Mouse (Mus musculus): Measurements from ENCODE around the gene Trim12a. TPM values are rescaled to one million over a fixed set of nuclear protein-coding genes. Genes with fewer than 3 reads are reported as not detected.
"Not testable (repeated sequence)": the region's sequence is repeated elsewhere in the genome, so short reads cannot be mapped to it uniquely, and the experiment has no call there.

Trim12a gene
- polyA plus RNA-seq, 1 experiment from 2014 or later = 6.2 TPM

DNA sequence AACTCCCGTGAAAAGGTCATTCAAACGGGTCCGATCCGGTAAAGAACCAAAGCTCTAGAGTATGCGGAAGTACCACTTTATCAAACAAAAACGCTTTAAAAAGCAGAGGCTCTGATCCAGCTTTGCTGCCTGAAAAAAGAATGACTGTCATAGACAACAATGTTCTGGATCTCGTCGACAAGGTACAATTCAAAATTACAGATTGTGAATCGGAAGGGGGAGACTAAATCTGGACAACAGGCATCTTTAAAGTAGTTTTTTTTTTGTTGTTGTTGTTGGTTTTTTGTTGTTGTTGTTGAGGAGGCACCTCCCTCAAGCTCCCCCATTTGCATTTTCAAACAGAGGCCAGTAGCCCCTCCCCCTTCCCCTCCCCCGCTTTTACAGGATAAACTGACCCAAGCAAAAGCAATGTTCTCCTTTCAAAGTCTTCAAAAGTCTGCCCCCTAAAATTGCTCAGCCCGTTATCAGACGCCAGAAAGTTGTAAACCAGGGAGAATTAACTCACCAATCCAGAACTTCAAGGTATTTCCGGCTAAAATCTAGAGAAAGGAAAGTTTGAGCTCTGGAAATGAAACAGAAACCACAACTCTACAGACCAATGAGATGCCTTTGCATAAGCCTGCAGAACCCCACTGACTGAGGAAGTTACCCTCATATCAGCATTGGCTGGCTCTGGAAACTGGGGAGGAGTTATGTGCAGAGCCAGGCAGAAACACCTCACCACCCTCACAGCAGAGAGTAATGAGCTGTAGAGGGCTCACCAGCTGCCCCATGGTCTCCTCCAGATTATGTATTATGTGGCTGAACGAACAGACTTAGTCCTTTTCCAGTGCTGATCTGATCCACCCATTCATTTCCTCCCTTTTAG lies 27.5 kb downstream of the Trim12a start, which contains the start of gene Trim5:
Gene Trim5 (minus strand): TSS at position 519 of the 868 bp plus-strand sequence.
- Histone ChIP-seq H3K4me3 (replicated peaks) (peak within 1 kb of the TSS; percentile 26), H3K4me2 (peak within 1 kb of the TSS; percentile 35)
- not testable (repeated sequence) for H3K27me3 ChIP-seq (replicated peaks); H3K27ac ChIP-seq; H3K36me3 ChIP-seq; H3K4me1 ChIP-seq; H3K9ac ChIP-seq; H3K9me3 ChIP-seq
- ATAC-seq (ENCODE audit: insufficient read depth, low FRiP score, low read depth) = peak; percentile 84
- WGBS = 29% methylated on average over 14 of the region's 14 CpGs

DNA sequence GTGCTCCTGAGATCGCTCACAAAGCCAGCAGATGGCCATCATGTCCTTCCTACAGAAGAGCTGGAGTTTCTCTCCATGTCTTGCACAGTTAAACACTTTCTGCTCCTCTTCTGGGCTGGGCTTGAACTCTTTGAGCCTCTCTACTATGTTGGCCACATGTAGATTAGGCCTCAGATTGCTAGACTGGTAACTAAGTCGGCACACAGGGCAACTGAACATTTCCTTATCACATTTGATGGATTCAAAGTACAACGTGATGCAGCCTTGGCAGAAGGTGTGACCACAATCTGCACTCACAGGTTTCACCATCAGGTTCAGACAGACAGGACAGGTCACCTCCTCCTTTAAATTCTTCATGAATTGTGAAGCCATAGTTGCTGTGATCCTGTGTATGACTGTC lies 35.9 kb downstream of the Trim12a start:
- not testable (repeated sequence) for H3K27me3 ChIP-seq (replicated peaks); H3K36me3 ChIP-seq; H3K9me3 ChIP-seq; H3K9ac ChIP-seq; H3K4me1 ChIP-seq; H3K27ac ChIP-seq; H3K4me3 ChIP-seq (replicated peaks); H3K4me2 ChIP-seq; ATAC-seq (ENCODE audit: insufficient read depth, low FRiP score, low read depth)
- 79% methylated on average over 3 of the region's 3 CpGs for WGBS

DNA sequence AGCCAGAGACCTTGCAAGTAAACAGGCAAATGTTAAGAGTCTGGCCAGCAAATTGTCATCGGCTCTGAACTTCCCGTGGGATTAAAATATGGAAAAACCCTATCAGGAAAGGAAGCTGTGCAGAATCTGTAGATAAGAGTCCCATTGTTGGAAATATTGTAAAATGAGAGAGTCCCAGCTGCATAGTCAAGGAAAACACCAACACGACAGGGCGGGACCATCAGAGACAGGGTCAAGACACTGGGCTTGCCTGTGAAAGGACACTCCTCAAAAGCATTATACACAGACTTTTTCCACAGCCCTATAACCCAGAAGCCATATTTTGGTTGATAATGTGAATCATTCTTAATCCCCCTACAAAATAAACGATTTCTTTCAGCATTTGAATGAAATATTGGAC lies 49.9 kb downstream of the Trim12a start:
- not testable (repeated sequence) for ATAC-seq (ENCODE audit: insufficient read depth, low FRiP score, low read depth); H3K27me3 ChIP-seq (replicated peaks); H3K27ac ChIP-seq; H3K36me3 ChIP-seq; H3K4me1 ChIP-seq; H3K9me3 ChIP-seq; H3K9ac ChIP-seq; H3K4me3 ChIP-seq (replicated peaks); H3K4me2 ChIP-seq
- 80% methylated on average over 5 of the region's 5 CpGs for WGBS

DNA sequence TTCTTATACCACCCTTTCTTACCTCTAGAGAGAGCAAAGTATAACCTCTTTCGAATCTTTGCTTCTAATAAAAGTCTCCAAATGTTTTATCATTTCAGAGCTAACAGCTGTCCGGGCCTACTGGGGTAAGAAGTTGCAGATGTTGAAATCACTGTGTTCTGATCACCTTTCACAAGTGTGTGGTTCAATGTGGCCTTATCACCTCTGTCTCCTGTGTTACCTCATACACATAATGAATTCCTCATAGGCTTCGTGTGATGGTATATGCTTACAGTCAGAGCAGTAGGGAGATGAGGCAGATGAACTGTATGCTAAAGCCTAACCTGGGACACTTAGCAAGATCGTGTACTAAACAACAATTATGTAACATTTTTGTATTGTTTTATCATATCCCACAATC lies 54.9 kb downstream of the Trim12a start:
- ATAC-seq (ENCODE audit: insufficient read depth, low FRiP score, low read depth) = not testable (repeated sequence)

More for the DNA sequence above, 54.9 kb downstream of the Trim12a start:
- H3K27me3 ChIP-seq (replicated peaks); H3K4me1 ChIP-seq; H3K36me3 ChIP-seq; H3K4me2 ChIP-seq; H3K9ac ChIP-seq; H3K4me3 ChIP-seq (replicated peaks); H3K9me3 ChIP-seq; H3K27ac ChIP-seq: not testable (repeated sequence)
- 81% methylated on average over 4 of the region's 4 CpGs for WGBS

Other genes starting within 250 kb of the Trim12a start
- gene Olfr644, start 243.6 kb downstream of the Trim12a start, polyA plus RNA-seq (2015; fragmentation: Nextera tagmentation; extraction: Ambion mirVana) = not detected in 2 replicates
- not detected in 2 replicates for gene Olfr645, start 230.0 kb downstream of the Trim12a start, polyA plus RNA-seq (2015; fragmentation: Nextera tagmentation; extraction: Ambion mirVana)
- gene Olfr646, start 210.6 kb downstream of the Trim12a start, polyA plus RNA-seq (2015; fragmentation: Nextera tagmentation; extraction: Ambion mirVana) = not detected in 2 replicates
- not detected in 2 replicates for gene Ubqln5, start 185.6 kb downstream of the Trim12a start, polyA plus RNA-seq (2015; fragmentation: Nextera tagmentation; extraction: Ambion mirVana)
- not detected in 2 replicates for gene Olfr643, start 178.1 kb downstream of the Trim12a start, polyA plus RNA-seq (2015; fragmentation: Nextera tagmentation; extraction: Ambion mirVana)
- gene Ubqln3, start 172.2 kb downstream of the Trim12a start, polyA plus RNA-seq (2015; fragmentation: Nextera tagmentation; extraction: Ambion mirVana) = not detected in 2 replicates
- gene Ubqlnl, start 164.9 kb downstream of the Trim12a start, polyA plus RNA-seq (2015; fragmentation: Nextera tagmentation; extraction: Ambion mirVana) = not detected in 2 replicates
- gene Olfm5, start 150.6 kb downstream of the Trim12a start, polyA plus RNA-seq (2015; fragmentation: Nextera tagmentation; extraction: Ambion mirVana) = not detected in 2 replicates
- gene Olfr648, start 132.1 kb downstream of the Trim12a start, polyA plus RNA-seq (2015; fragmentation: Nextera tagmentation; extraction: Ambion mirVana) = 0.24 and 0.26 TPM in 2 replicates
- gene Olfr649, start 119.5 kb downstream of the Trim12a start, polyA plus RNA-seq (2015; fragmentation: Nextera tagmentation; extraction: Ambion mirVana) = not detected in 2 replicates
- 0.97 and 1.1 TPM in 2 replicates for gene Trim6, start 96.7 kb downstream of the Trim12a start, polyA plus RNA-seq (2015; fragmentation: Nextera tagmentation; extraction: Ambion mirVana)
- 2.1 and 2.4 TPM in 2 replicates for gene Trim34a, start 71.0 kb downstream of the Trim12a start, polyA plus RNA-seq (2015; fragmentation: Nextera tagmentation; extraction: Ambion mirVana)
- gene Trim5, start 27.4 kb downstream of the Trim12a start, polyA plus RNA-seq (2015; fragmentation: Nextera tagmentation; extraction: Ambion mirVana) = 0.50 and 0.61 TPM in 2 replicates
- 0.06 TPM in 1 of 2 replicates, not detected in the other for gene Trim34b, start 14.0 kb upstream of the Trim12a start, polyA plus RNA-seq (2015; fragmentation: Nextera tagmentation; extraction: Ambion mirVana)
- gene Trim12c, start 37.9 kb upstream of the Trim12a start, polyA plus RNA-seq (2015; fragmentation: Nextera tagmentation; extraction: Ambion mirVana) = 2.4 and 2.5 TPM in 2 replicates
- gene Trim30b, start 54.4 kb upstream of the Trim12a start, polyA plus RNA-seq (2015; fragmentation: Nextera tagmentation; extraction: Ambion mirVana) = 0.19 and 0.33 TPM in 2 replicates
- gene Trim30c, start 85.4 kb upstream of the Trim12a start, polyA plus RNA-seq (2015; fragmentation: Nextera tagmentation; extraction: Ambion mirVana) = 0.35 and 0.54 TPM in 2 replicates
- gene Trim30a, start 149.7 kb upstream of the Trim12a start, polyA plus RNA-seq (2015; fragmentation: Nextera tagmentation; extraction: Ambion mirVana) = 1.8 and 2.2 TPM in 2 replicates
- 0.64 and 0.74 TPM in 2 replicates for gene Trim30d, start 192.4 kb upstream of the Trim12a start, polyA plus RNA-seq (2015; fragmentation: Nextera tagmentation; extraction: Ambion mirVana)
- not detected in 2 replicates for gene Olfr651, start 234.7 kb upstream of the Trim12a start, polyA plus RNA-seq (2015; fragmentation: Nextera tagmentation; extraction: Ambion mirVana)
- gene Olfr652, start 245.4 kb upstream of the Trim12a start, polyA plus RNA-seq (2015; fragmentation: Nextera tagmentation; extraction: Ambion mirVana) = not detected in 2 replicates